Mouse (Mus musculus): ENCODE data around the gene Gm21992.

DNA sequence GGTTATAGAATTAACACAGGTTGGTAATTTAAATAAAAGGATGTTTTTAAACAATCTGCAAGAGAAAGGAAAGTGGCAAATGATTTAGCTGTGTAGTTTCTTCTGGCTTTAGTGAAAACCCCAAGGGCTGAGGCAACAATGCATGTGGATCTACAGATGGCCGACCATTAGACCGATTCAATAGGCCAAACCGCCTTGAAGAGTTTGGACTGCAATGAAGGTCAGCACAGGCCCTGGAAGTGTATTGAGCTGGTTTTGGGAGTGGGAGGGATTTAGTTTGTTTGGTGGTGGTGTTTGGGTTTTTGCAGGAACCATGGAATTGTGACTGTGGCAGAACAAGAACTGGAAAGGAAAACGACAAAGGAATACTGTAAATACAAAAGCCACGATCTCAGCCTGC, 12.3 kb downstream of the Gm21992 start:
- TF ChIP-seq CTCF (IDR thresholded peaks at IDR 0.05) (no peak), EP300 (IDR thresholded peaks at IDR 0.05; ENCODE audit: insufficient read depth, low read depth, low read length) (no peak)
